Mouse (Mus musculus) CH12.LX (cell line): ENCODE results near the gene Atxn7l1. TPM values are rescaled to one million over a fixed set of nuclear protein-coding genes. Genes with fewer than 3 reads are reported as not detected.
A peak's percentile ranks its signal among the peaks of the same experiment; 100 is the strongest.

Source experiments
- DNase-seq: peaks from one replicate; pipeline ENCODE4 v3.0.0-alpha.2; 2013; ENCODE audit errors: extremely low read depth
- H3K27ac ChIP-seq: 2 replicates; pipeline ENCODE4 v1.5.1; 2012; ENCODE audit warnings: low read depth, mild to moderate bottlenecking, control low read depth, moderate library complexity; ENCODE audit not compliant: insufficient read depth
- H3K27me3 ChIP-seq: replicated peaks from 2 replicates; pipeline ENCODE3; 2012; ENCODE audit warnings: inconsistent platforms
- H3K36me3 ChIP-seq, 2 experiments: replicated peaks in 1 of 2; 2 replicates each; pipeline versions ENCODE3 to v1.6.1; 2012; ENCODE audit warnings: inconsistent platforms in 1 of 2, low read length in 1 of 2, mild to moderate bottlenecking in 1 of 2, mixed read lengths in 1 of 2, moderate library complexity in 1 of 2; ENCODE audit not compliant: control insufficient read depth in 1 of 2, insufficient read depth in 1 of 2
- H3K4me1 ChIP-seq, 2 experiments: 2 replicates each; pipeline ENCODE4 v1.6.1; 2012; ENCODE audit warnings: inconsistent platforms in 1 of 2, moderate library complexity in 1 of 2; ENCODE audit not compliant: insufficient read depth in 2 of 2, control insufficient read depth in 1 of 2
- H3K4me2 ChIP-seq: 2 replicates; pipeline ENCODE4 v1.6.1; 2012; ENCODE audit warnings: low read depth, mild to moderate bottlenecking, control low read depth; ENCODE audit not compliant: poor library complexity, insufficient read depth, severe bottlenecking
- H3K4me3 ChIP-seq, 3 experiments: fragments of 150-350 bp in 1 of 3; sonication (generic) in 1 of 3; replicated peaks in 1 of 3; 2 replicates each; pipeline versions ENCODE3 to v1.5.1; 2011 to 2012; ENCODE audit warnings: low read depth in 2 of 3, low read length in 2 of 3, mild to moderate bottlenecking in 2 of 3, moderate library complexity in 2 of 3, control low read depth in 1 of 3, improper control_type of control experiment in 1 of 3, inconsistent platforms in 1 of 3, mixed read lengths in 1 of 3; ENCODE audit not compliant: poor library complexity in 1 of 3
- H3K79me2 ChIP-seq: replicated peaks from 2 replicates; pipeline ENCODE4 v1.6.1; 2012; ENCODE audit warnings: mild to moderate bottlenecking, moderate library complexity; ENCODE audit not compliant: control insufficient read depth, poor library complexity, insufficient read depth, severe bottlenecking; ENCODE audit errors: extremely low read depth
- H3K9ac ChIP-seq: 2 replicates; pipeline ENCODE4 v1.6.1; 2012; ENCODE audit warnings: low read depth, mild to moderate bottlenecking, control low read depth, moderate library complexity; ENCODE audit not compliant: insufficient read depth
- H3K9me3 ChIP-seq: replicated peaks from 2 replicates; pipeline ENCODE3; 2012; ENCODE audit warnings: low read length, inconsistent platforms, mixed read lengths
- BHLHE40 ChIP-seq: IDR thresholded peaks from 2 replicates; pipeline ENCODE4 v1.6.1; 2011; ENCODE audit warnings: mild to moderate bottlenecking, low read depth, low read length, improper control_type of control experiment
- CHD2 ChIP-seq: IDR thresholded peaks from 2 replicates; pipeline ENCODE4 v1.6.1; 2011; ENCODE audit warnings: low read length, improper control_type of control experiment
- CTCF ChIP-seq, 2 experiments: IDR thresholded peaks in 1 of 2; conservative IDR thresholded peaks in 1 of 2; 2 replicates each; pipeline ENCODE4 v1.5.1; 2011 to 2012; ENCODE audit warnings: low read depth in 2 of 2, low read length in 2 of 2, improper control_type of control experiment in 1 of 2, inconsistent platforms in 1 of 2, mild to moderate bottlenecking in 1 of 2, moderate library complexity in 1 of 2
- E2F4 ChIP-seq: IDR thresholded peaks from 2 replicates; pipeline ENCODE4 v1.6.1; 2011; ENCODE audit warnings: low read depth, low read length, improper control_type of control experiment; ENCODE audit not compliant: insufficient replicate concordance
- ELF1 ChIP-seq: IDR thresholded peaks from 2 replicates; pipeline ENCODE4 v1.6.1; 2014; ENCODE audit warnings: low read depth, mild to moderate bottlenecking, inconsistent platforms, low read length, improper control_type of control experiment
- EP300 ChIP-seq: IDR thresholded peaks from 2 replicates; pipeline ENCODE4 v1.6.1; 2011; ENCODE audit warnings: low read length, improper control_type of control experiment
- ETS1 ChIP-seq: conservative IDR thresholded peaks from 2 replicates; pipeline ENCODE4 v1.6.1; 2012; ENCODE audit warnings: low read depth, mild to moderate bottlenecking, inconsistent platforms, low read length, improper control_type of control experiment, moderate library complexity
- GABPA ChIP-seq: IDR thresholded peaks from 2 replicates; pipeline ENCODE4 v1.6.1; 2012; ENCODE audit warnings: low read depth, low read length, improper control_type of control experiment, inconsistent platforms; ENCODE audit not compliant: insufficient replicate concordance
- HCFC1 ChIP-seq: IDR thresholded peaks from 2 replicates; pipeline ENCODE4 v1.6.1; 2012; ENCODE audit warnings: low read depth, mild to moderate bottlenecking, inconsistent platforms, low read length, improper control_type of control experiment
- JUN ChIP-seq: IDR thresholded peaks from 2 replicates; pipeline ENCODE4 v1.6.1; 2011; ENCODE audit warnings: low read depth, mild to moderate bottlenecking, low read length, improper control_type of control experiment, moderate library complexity; ENCODE audit not compliant: insufficient read depth
- JUND ChIP-seq: conservative IDR thresholded peaks from 2 replicates; pipeline ENCODE4 v1.6.1; 2011; ENCODE audit warnings: low read depth, low read length, improper control_type of control experiment
- KAT2A ChIP-seq: IDR thresholded peaks from 2 replicates; pipeline ENCODE4 v1.6.1; 2012; ENCODE audit warnings: low read length, improper control_type of control experiment, inconsistent platforms; ENCODE audit not compliant: insufficient replicate concordance
- MAX ChIP-seq: IDR thresholded peaks from 2 replicates; pipeline ENCODE4 v1.6.1; 2011; ENCODE audit warnings: low read length, improper control_type of control experiment
- MAZ ChIP-seq: IDR thresholded peaks from 2 replicates; pipeline ENCODE4 v1.6.1; 2012; ENCODE audit warnings: low read depth, mild to moderate bottlenecking, inconsistent platforms, low read length, improper control_type of control experiment, moderate library complexity
- MEF2A ChIP-seq: IDR thresholded peaks from 2 replicates; pipeline ENCODE4 v1.6.1; 2014; ENCODE audit warnings: low read depth, mild to moderate bottlenecking, inconsistent platforms, low read length, improper control_type of control experiment, borderline replicate concordance
- MYC ChIP-seq: IDR thresholded peaks from 2 replicates; pipeline ENCODE4 v1.6.1; 2011; ENCODE audit warnings: low read depth, mild to moderate bottlenecking, improper control_type of control experiment, low read length
- POLR2A ChIP-seq: IDR thresholded peaks from 2 replicates; pipeline ENCODE4 v1.6.1; 2011; ENCODE audit warnings: low read depth, mild to moderate bottlenecking, improper control_type of control experiment, low read length
- RAD21 ChIP-seq: IDR thresholded peaks from 2 replicates; pipeline ENCODE4 v1.6.1; 2011; ENCODE audit warnings: low read depth, mild to moderate bottlenecking, low read length, improper control_type of control experiment, moderate library complexity
- RCOR1 ChIP-seq: conservative IDR thresholded peaks from 2 replicates; pipeline ENCODE4 v1.6.1; 2012; ENCODE audit warnings: low read depth, mild to moderate bottlenecking, inconsistent platforms, low read length, improper control_type of control experiment
- TBP ChIP-seq: conservative IDR thresholded peaks from 2 replicates; pipeline ENCODE4 v1.6.1; 2011; ENCODE audit warnings: low read depth, low read length, improper control_type of control experiment
- TCF12 ChIP-seq: IDR thresholded peaks from 2 replicates; pipeline ENCODE4 v1.6.1; 2014; ENCODE audit warnings: low read depth, mild to moderate bottlenecking, inconsistent platforms, low read length, improper control_type of control experiment
- UBTF ChIP-seq: IDR thresholded peaks from 2 replicates; pipeline ENCODE4 v1.6.1; 2012; ENCODE audit warnings: low read depth, mild to moderate bottlenecking, inconsistent platforms, low read length, improper control_type of control experiment, moderate library complexity
- ZNF384 ChIP-seq: IDR thresholded peaks from 2 replicates; pipeline ENCODE4 v1.6.1; 2012; ENCODE audit warnings: low read depth, low read length, improper control_type of control experiment, inconsistent platforms
- dilution Hi-C: fragments of 300-500 bp; cut with MboI; formaldehyde crosslinking; loops from 2 replicates; pipeline ENCODE4 v1.14.3; 2020; ENCODE audit warnings: low sequenced_read_pairs; ENCODE audit not compliant: extremely low pct_unique_long_range_greater_than_20kb, extremely low pct_ligation_motif_present
- in situ Hi-C: fragments of 300-500 bp; cut with MboI; formaldehyde crosslinking; loops from 3 replicates; pipeline ENCODE4 v1.14.3; 2019; ENCODE audit warnings: low sequenced_read_pairs, low pct_ligation_motif_present, low pct_unique_long_range_greater_than_20kb, mixed read lengths
- polyA plus RNA-seq: library from polyadenylated mRNA; unstranded; fragments of >175 nt; gene quantifications from 2 replicates; pipeline ENCODE4 v1.2.1, GENCODE M21; 2012; ENCODE audit warnings: low read depth; ENCODE audit not compliant: insufficient read length
- total RNA-seq, 2 experiments: library from RNA; depleted of rRNA; stranded (reverse); fragments of 300-350 nt in 1 of 2; fragments of >200 nt in 1 of 2; gene quantifications; 2 replicates each; pipeline ENCODE4 v1.2.3; 2012 to 2014

Atxn7l1 gene
- total and polyA plus RNA-seq, 3 experiments, result 8.6 to 55.7 (median 9.0) TPM

DNA sequence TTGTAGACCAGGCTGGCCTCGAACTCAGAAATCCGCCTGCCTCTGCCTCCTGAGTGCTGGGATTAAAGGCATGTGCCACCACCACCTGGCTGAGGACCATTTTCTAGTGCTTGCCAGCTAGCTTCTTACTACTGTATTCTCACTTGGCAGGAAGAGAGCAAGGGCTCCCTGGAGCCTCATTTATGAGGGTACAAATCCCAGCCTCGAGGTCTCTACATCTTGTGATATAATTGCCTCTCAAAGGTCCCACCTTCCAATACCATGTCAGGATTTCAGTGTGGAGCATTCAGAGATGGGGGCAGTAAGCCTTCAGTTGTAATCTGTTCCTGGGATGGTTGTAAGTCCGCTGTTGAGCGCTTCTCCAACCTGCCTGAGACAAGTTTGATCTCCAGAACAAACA, 72.6 kb downstream of the Atxn7l1 start:
- peaks cover 5% of the 10 kb centered on the region for H3K79me2 ChIP-seq
- H3K4me3 ChIP-seq, result no peak overlapping the region
- no peak for DNase-seq
- H3K36me3 ChIP-seq, result peaks cover 54 to 90% of the 10 kb centered on the region in 2 experiments
- H3K4me1 ChIP-seq, result peaks cover 4 to 56% of the 10 kb centered on the region in 2 experiments; a peak in 3 of 4 replicates
- dilution Hi-C loops (no loop called here), in situ Hi-C loops (no loop called here)
- H3K27ac ChIP-seq, result no peak overlapping the region
- TF ChIP-seq UBTF (no peak), MAX (no peak), GABPA (no peak), TBP (no peak), MYC (no peak), MEF2A (no peak), E2F4 (no peak), KAT2A (no peak), CHD2 (no peak), ETS1 (no peak), JUND (no peak), CTCF (conservative IDR thresholded peaks at IDR 0.05 in 1 of 2, IDR thresholded peaks at IDR 0.05 in 1 of 2; ENCODE audit: low read depth in 2 of 2, low read length in 2 of 2) (no peak), TCF12 (no peak)
- H3K9me3 ChIP-seq, result no peaks in the 10 kb centered on the region
- H3K27me3 ChIP-seq, result no peaks in the 10 kb centered on the region
- no peak overlapping the region for H3K9ac ChIP-seq
- H3K4me2 ChIP-seq, result no peak overlapping the region

GRCm38 (mm10) chr12:33220509-33221051, 73.1 kb downstream of the Atxn7l1 start:
- H3K79me2 ChIP-seq, result peaks cover 5% of the 10 kb centered on the region
- no peak overlapping the region for H3K4me2 ChIP-seq
- H3K36me3 ChIP-seq, result peaks cover 55 to 91% of the 10 kb centered on the region in 2 experiments
- no peaks in the 10 kb centered on the region for H3K9me3 ChIP-seq
- in situ Hi-C loops (no loop called here), dilution Hi-C loops (no loop called here)
- peaks cover 4 to 52% of the 10 kb centered on the region in 2 experiments; a peak in 3 of 4 replicates for H3K4me1 ChIP-seq
- no peak overlapping the region for H3K9ac ChIP-seq
- no peak overlapping the region for H3K27ac ChIP-seq
- H3K4me3 ChIP-seq, result no peak overlapping the region
- no peak for TF ChIP-seq MAZ
- no peak for TF ChIP-seq RCOR1
- no peak for TF ChIP-seq TBP
- TF ChIP-seq HCFC1, result no peak
- TF ChIP-seq CTCF (conservative IDR thresholded peaks at IDR 0.05 in 1 of 2, IDR thresholded peaks at IDR 0.05 in 1 of 2; ENCODE audit: low read depth in 2 of 2, low read length in 2 of 2), result no peak
- TF ChIP-seq BHLHE40, result no peak
- TF ChIP-seq CHD2, result no peak
- no peak for TF ChIP-seq ELF1
- no peak for TF ChIP-seq MAX
- TF ChIP-seq RAD21, result no peak
- TF ChIP-seq MEF2A, result no peak
- no peak for TF ChIP-seq POLR2A
- no peak for TF ChIP-seq JUN
- no peak for TF ChIP-seq EP300
- no peak for TF ChIP-seq KAT2A
- TF ChIP-seq ZNF384, result no peak
- H3K27me3 ChIP-seq, result no peaks in the 10 kb centered on the region
- DNase-seq, result peak; percentile 28
